Mouse (Mus musculus) thymus, adult 2 months (tissue): ENCODE measurements around the gene Ptgis. TPM values are rescaled to one million over a fixed set of nuclear protein-coding genes. Genes with fewer than 3 reads are reported as not detected.
A peak's percentile ranks its signal among the peaks of the same experiment; 100 is the strongest.

Experiments used
- DNase-seq: peaks from one replicate; pipeline ENCODE4 v3.0.0; 2021
- H3K27ac ChIP-seq: fragments of 200-500 bp; 2 replicates; pipeline ENCODE4 v1.5.1; 2012; ENCODE audit warnings: low read length, control low read depth; ENCODE audit not compliant: control insufficient read depth, insufficient read depth
- H3K27me3 ChIP-seq: fragments of 200-500 bp; 2 replicates; pipeline ENCODE4 v1.6.1; 2012; ENCODE audit warnings: mild to moderate bottlenecking, low read length, moderate library complexity, mixed read lengths; ENCODE audit not compliant: control insufficient read depth, insufficient read depth
- H3K36me3 ChIP-seq: fragments of 200-500 bp; 2 replicates; pipeline ENCODE4 v1.6.1; 2012; ENCODE audit warnings: mild to moderate bottlenecking, low read length, moderate library complexity; ENCODE audit not compliant: control insufficient read depth, insufficient read depth
- H3K4me1 ChIP-seq: fragments of 200-500 bp; replicated peaks from 2 replicates; pipeline ENCODE4 v1.6.1; 2012; ENCODE audit warnings: low read length; ENCODE audit not compliant: control insufficient read depth, insufficient read depth
- H3K4me3 ChIP-seq: fragments of 200-500 bp; 2 replicates; pipeline ENCODE4 v1.5.1; 2012; ENCODE audit warnings: mild to moderate bottlenecking, low read length, control low read depth, moderate library complexity; ENCODE audit not compliant: control insufficient read depth, insufficient read depth
- CTCF ChIP-seq: fragments of 200-500 bp; IDR thresholded peaks from 2 replicates; pipeline ENCODE4 v1.5.1; 2012; ENCODE audit warnings: mild to moderate bottlenecking, control low read depth, low read length, moderate library complexity, borderline replicate concordance; ENCODE audit not compliant: control insufficient read depth, poor library complexity, insufficient read depth; ENCODE audit errors: extremely low read depth
- POLR2A ChIP-seq: fragments of 200-500 bp; IDR thresholded peaks from 2 replicates; pipeline ENCODE4 v1.6.1; 2012; ENCODE audit warnings: mild to moderate bottlenecking, low read length, control low read depth, moderate library complexity; ENCODE audit not compliant: control insufficient read depth, poor library complexity, insufficient read depth; ENCODE audit errors: extremely low read depth
- WGBS: fragments of 180-500 bp; shearing (Covaris S2); methylation state at CpG from one replicate; pipeline ENCODE4 v1.1.7; 2018; 5-methylcytosine and 5-hydroxymethylcytosine counted together
- polyA plus RNA-seq: library from polyadenylated mRNA; depleted of rRNA; stranded (reverse); fragments of >200 nt; gene quantifications from 2 replicates; pipeline ENCODE4 v1.2.3, GENCODE M21; 2012

Gene Ptgis
- polyA plus RNA-seq, 1 experiment, result 9.9 TPM

DNA sequence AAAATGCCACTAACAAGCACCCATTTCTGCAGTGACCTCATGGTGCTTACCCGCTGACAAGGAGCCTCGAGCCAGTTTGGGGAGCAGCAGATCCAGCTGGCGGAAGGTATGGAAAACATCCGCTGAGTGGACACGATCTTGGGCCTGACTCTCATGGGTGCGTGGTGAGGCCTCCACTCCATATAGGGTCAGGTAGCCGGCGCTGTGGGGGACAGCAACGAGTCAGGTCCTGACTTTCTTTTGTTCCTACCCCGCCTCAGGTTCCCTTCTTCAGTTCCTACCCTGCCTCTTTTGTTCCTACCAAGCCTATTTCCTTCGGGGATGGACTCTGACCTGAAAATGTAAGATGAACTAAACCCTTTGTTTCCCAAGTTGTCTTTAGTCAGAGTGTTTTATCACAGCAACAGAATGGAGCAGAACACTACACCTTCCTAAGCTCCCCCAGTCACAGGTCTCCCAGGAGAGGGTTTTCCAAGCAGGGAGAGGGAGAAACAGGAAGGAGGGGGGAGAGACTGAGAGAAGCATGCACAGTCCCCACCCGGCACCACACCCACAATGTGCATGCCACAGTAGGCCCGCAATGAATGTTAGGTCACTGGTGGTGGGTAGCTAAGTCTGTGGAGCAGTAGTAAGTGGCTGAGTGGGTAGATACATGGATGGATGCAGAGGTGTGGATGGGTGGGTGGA lies 19.1 kb downstream of the Ptgis start:
- DNase-seq, result no peak
- 89% methylated on average over 13 of the region's 13 CpGs for WGBS
- TF ChIP-seq POLR2A, result no peak
- no peak for TF ChIP-seq CTCF
- no peaks in the 10 kb centered on the region for H3K36me3 ChIP-seq
- no peak overlapping the region for H3K4me3 ChIP-seq
- H3K27ac ChIP-seq, result no peak overlapping the region
- no peaks in the 10 kb centered on the region for H3K27me3 ChIP-seq
- no peaks in the 10 kb centered on the region for H3K4me1 ChIP-seq

DNA sequence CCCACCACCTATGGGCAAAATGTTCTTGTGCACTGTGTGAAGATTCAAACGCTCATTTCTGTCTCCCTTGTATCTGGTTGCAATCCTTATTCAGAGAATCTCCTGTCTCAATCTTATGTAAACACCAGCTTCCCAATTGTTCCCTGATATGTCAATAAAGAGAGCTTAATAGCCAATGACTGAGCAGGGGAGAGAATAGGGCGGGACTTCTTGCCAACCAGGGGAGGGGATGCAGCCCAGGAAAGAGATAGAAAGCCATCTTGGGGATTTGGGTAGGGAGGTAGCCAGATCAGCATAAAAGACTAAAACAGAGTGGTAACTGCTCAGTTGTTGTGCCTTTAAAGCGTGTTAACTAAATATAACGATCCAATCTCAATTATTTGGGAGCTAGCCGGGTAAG lies 19.7 kb downstream of the Ptgis start:
- H3K27ac ChIP-seq, result no peak overlapping the region
- no peak overlapping the region for H3K4me3 ChIP-seq
- no peaks in the 10 kb centered on the region for H3K36me3 ChIP-seq
- H3K27me3 ChIP-seq, result no peaks in the 10 kb centered on the region
- H3K4me1 ChIP-seq, result no peaks in the 10 kb centered on the region
- TF ChIP-seq POLR2A (no peak), CTCF (no peak)
- 89% methylated on average over 5 of the region's 5 CpGs for WGBS
- no peak for DNase-seq

DNA sequence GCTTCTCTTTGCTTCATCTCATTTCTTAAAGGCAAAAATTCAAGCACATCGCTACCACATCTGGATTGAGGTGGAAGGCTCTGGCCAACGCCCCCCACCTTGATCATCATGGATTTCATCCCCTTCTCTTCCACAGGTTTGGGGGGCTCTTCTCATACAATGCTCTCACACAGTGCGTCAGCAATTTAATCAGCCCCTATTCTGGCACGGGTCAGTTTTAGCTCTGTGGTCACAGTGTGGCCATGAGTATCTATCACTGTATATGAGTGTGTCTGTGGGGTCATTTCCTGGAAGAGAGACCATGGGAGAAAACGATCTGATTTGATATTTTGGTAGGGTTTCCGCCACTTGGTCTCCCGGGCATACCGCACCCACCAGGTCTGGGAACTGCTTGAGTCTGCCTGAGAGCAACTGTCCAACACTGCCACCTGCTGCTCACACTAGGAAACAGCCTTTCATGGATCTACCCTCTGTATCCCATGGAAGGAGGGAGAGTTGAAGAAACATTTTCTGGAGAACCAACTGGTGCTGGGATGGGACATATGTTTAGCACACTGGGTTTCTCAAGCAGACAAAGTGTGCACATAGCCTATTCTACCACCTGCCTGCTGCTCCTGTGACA lies 21.1 kb downstream of the Ptgis start:
- DNase-seq, result peak; percentile 71
- 39% methylated on average over 8 of the region's 8 CpGs for WGBS
- TF ChIP-seq POLR2A, result no peak
- TF ChIP-seq CTCF, result no peak
- Histone ChIP-seq H3K36me3 (no peaks in the 10 kb centered on the region), H3K4me1 (no peaks in the 10 kb centered on the region), H3K27me3 (no peaks in the 10 kb centered on the region), H3K27ac (no peak overlapping the region), H3K4me3 (no peak overlapping the region)

DNA sequence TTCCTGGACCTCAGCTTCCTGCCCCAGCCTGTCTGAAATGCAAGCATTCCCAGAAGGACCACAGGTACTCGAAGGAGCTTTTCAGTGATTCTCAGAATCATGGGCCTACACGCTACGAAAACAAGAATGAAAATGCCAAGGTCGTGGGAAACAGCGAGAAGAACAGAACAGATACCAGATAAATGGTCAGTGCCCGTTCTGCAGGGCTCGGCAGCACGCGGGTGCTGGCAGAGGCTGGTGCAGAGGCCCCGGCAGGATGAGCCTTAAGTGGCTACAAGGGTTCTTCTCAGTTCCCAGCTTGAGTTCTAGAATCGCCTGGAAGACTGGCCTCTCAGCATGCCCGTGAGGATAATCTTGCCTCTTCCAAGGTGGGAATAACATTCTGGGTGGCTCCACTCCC lies 26.7 kb downstream of the Ptgis start:
- no peaks in the 10 kb centered on the region for H3K4me1 ChIP-seq
- WGBS, result 97% methylated on average over 12 of the region's 12 CpGs
- TF ChIP-seq POLR2A (no peak), CTCF (no peak)

DNA sequence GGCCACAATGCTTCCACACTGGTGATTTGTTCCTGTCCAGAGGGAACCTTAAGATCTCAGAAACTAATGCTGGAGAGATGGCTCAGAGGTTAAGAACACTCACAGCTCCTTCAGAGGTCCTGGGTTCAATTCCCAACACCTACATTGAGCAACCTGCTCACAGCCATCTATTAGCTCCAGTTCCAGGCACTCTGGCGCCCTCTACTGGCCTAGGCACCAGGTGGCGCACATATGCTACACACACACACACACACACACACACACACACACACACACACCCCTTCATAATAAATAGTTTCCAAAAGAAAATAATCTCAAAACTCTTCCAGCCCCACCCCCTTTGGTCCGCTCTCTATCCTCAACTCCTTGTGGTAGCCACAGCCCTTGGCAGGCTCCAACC lies 27.3 kb downstream of the Ptgis start:
- H3K36me3 ChIP-seq, result no peaks in the 10 kb centered on the region
- TF ChIP-seq POLR2A (no peak), CTCF (no peak)
- H3K4me3 ChIP-seq, result no peak overlapping the region
- H3K27me3 ChIP-seq, result no peaks in the 10 kb centered on the region
- no peaks in the 10 kb centered on the region for H3K4me1 ChIP-seq
- H3K27ac ChIP-seq, result no peak overlapping the region
- 87% methylated on average over 3 of the region's 3 CpGs for WGBS
- peak; percentile 13 for DNase-seq

More for the DNA sequence above, 26.7 kb downstream of the Ptgis start:
- Histone ChIP-seq H3K27me3 (no peaks in the 10 kb centered on the region), H3K4me3 (no peak overlapping the region), H3K27ac (no peak overlapping the region), H3K36me3 (no peaks in the 10 kb centered on the region)
- no peak for DNase-seq

DNA sequence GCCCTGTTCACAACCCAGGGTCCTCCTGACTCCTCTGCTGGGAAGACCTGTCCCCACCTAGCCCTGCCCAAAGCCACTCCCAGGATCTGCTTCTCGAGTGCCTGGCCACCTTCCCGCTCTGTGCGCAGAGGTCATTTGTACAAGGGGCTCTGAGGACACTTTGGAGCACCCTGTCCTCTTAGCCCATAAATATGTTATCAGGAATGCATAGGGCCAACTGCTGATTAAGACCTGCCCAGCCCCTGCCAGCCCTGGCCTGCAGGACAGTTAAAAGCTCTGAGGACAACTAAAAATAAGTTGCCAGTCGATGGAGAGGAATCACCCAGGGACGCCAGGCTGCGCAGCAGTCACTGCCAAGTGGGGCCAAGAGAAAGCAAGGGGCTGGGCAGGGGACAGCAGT lies 27.9 kb downstream of the Ptgis start:
- TF ChIP-seq CTCF, result no peak
- H3K4me3 ChIP-seq, result no peak overlapping the region
- no peaks in the 10 kb centered on the region for H3K4me1 ChIP-seq
- no peaks in the 10 kb centered on the region for H3K36me3 ChIP-seq
- no peak overlapping the region for H3K27ac ChIP-seq
- 93% methylated on average over 6 of the region's 6 CpGs for WGBS
- no peaks in the 10 kb centered on the region for H3K27me3 ChIP-seq
- DNase-seq, result no peak
